9 mouse cellular contexts compared by ENCODE assay signal in genomic region chr10:128008207-128008889, GRCm38 (mm10). TPM values are rescaled to one million over a fixed set of nuclear protein-coding genes. Genes with fewer than 3 reads are reported as not detected.
DNase-seq lines count a peak whose midpoint lies in the region; ATAC-seq lines count a peak whose summit lies in the region.
"Had no signal": no experiment of that assay in that cellular context is flagged by ENCODE, and none has a peak within 500 bp of the region (broad histone marks: within the 10 kb centered on the region; RNA-seq: fewer than 3 reads in every experiment).

No protein-coding gene starts in this region.

- peak; percentile 79 for ATAC-seq in hindbrain, embryonic 15.5 days (ENCODE audit: low FRiP score, low read depth)

- no peak overlapping the region for H3K4me2 ChIP-seq in hindbrain, embryonic 15.5 days
- H3K4me2 ChIP-seq: liver, embryonic 15.5 days had no signal

- H3K27ac ChIP-seq in hindbrain, embryonic 15.5 days (replicated peaks): no peak overlapping the region
- H3K27ac ChIP-seq: liver, embryonic 15.5 days had no signal

- peak; percentile 69 for DNase-seq in Muller cell, postnatal 12 days (ENCODE audit: inconsistent ontology term)
- peak; percentile 48 for DNase-seq in cerebellum, adult 9-11 months
- peak; percentile 33 to 72 for DNase-seq in frontal cortex, postnatal 10 days (ENCODE audit: low spot score in 2 of 2)
- peak; percentile 77 to 85 for DNase-seq in layer of hippocampus, postnatal 14 days (ENCODE audit: low spot score in 2 of 2)
- DNase-seq in lung, postnatal 14 days: peak; percentile 85
- DNase-seq in retina, postnatal 1 day: peak; percentile 88
- DNase-seq in thymus, postnatal 4 days: peak; percentile 86

- no peaks in the 10 kb centered on the region for H3K4me1 ChIP-seq in hindbrain, embryonic 15.5 days (replicated peaks)

- no peak overlapping the region for H3K9ac ChIP-seq in hindbrain, embryonic 15.5 days
- H3K9ac ChIP-seq: liver, embryonic 15.5 days had no signal

- no peaks in the 10 kb centered on the region for H3K27me3 ChIP-seq in hindbrain, embryonic 15.5 days
- H3K27me3 ChIP-seq: liver, embryonic 15.5 days had no signal

- no peak overlapping the region for H3K4me3 ChIP-seq in hindbrain, embryonic 15.5 days
- H3K4me3 ChIP-seq: liver, embryonic 15.5 days had no signal

- WGBS in hindbrain, embryonic 15.5 days: 10% methylated on average over 4 of the region's 4 CpGs

- no peaks in the 10 kb centered on the region for H3K36me3 ChIP-seq in hindbrain, embryonic 15.5 days
- H3K36me3 ChIP-seq: liver, embryonic 15.5 days had no signal

- no peaks in the 10 kb centered on the region for H3K9me3 ChIP-seq in hindbrain, embryonic 15.5 days
- H3K9me3 ChIP-seq: liver, embryonic 15.5 days had no signal

RNA-seq across cellular contexts. Expression of gene Hsd17b6, which starts 0.9 kb away (rescaled TPM):
- polyA plus RNA-seq in hindbrain, embryonic 15.5 days (2015; fragmentation: Nextera tagmentation; extraction: Ambion mirVana): not detected in 2 replicates
- total RNA-seq in layer of hippocampus, postnatal 14 days (2021): not detected

RNA-seq across cellular contexts. Expression of gene Prim1, which starts 6.6 kb away (rescaled TPM):
- polyA plus RNA-seq in hindbrain, embryonic 15.5 days (2015; fragmentation: Nextera tagmentation; extraction: Ambion mirVana): 35.2 and 40.3 TPM in 2 replicates
- total RNA-seq in layer of hippocampus, postnatal 14 days (2021): 1 to 10 TPM; 5.4 to 6.6 TPM

RNA-seq across cellular contexts. Expression of gene Naca, which starts 27.0 kb away (rescaled TPM):
- polyA plus RNA-seq in hindbrain, embryonic 15.5 days (2015; fragmentation: Nextera tagmentation; extraction: Ambion mirVana): 494 and 518 TPM in 2 replicates
- total RNA-seq in layer of hippocampus, postnatal 14 days (2021): 100 to 1,000 TPM; 321 to 339 TPM

RNA-seq across cellular contexts. Expression of gene Ptges3, which starts 50.4 kb away (rescaled TPM):
- polyA plus RNA-seq in hindbrain, embryonic 15.5 days (2015; fragmentation: Nextera tagmentation; extraction: Ambion mirVana): 371 and 395 TPM in 2 replicates
- total RNA-seq in layer of hippocampus, postnatal 14 days (2021): 100 to 1,000 TPM; 138 to 149 TPM
